Mouse (Mus musculus): ENCODE results near the gene Txndc12.

Txndc12 gene

DNA sequence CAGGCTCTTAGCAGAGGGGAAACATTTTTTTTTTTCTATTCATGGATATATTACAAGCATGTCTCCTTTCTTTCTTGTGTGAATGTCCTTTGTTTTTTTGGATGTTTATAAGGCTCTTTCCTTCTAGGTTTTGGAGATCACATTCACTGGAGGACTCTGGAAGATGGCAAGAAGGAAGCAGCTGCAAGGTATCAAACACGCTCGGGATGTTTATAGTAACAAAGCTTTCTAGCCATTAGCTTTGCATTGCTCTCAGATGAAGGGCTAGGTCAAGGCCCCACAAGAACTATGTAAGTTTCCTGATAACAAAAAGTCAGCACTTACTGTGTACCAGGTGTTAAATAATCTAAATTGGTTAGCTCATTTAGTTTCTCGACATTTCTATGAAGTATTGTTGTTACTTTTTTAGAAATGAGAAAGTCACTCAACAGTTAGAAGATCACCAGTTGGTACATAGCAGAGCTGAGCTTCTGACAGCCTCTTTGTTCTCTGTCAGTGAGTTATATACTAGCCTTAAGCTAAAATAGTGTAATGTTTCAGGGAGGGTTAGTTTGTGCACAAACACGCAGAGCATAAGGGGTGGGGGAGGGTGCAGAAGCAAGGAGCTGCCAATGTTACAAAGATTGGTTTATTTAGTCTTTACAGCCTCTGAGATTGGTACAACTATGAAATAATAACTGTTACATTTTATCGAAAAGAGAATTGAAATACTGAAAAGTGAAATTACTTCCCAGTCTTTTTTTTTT lies 11.6 kb downstream of the Txndc12 start:
- DNase-seq (ENCODE audit: low spot score), result no peak

DNA sequence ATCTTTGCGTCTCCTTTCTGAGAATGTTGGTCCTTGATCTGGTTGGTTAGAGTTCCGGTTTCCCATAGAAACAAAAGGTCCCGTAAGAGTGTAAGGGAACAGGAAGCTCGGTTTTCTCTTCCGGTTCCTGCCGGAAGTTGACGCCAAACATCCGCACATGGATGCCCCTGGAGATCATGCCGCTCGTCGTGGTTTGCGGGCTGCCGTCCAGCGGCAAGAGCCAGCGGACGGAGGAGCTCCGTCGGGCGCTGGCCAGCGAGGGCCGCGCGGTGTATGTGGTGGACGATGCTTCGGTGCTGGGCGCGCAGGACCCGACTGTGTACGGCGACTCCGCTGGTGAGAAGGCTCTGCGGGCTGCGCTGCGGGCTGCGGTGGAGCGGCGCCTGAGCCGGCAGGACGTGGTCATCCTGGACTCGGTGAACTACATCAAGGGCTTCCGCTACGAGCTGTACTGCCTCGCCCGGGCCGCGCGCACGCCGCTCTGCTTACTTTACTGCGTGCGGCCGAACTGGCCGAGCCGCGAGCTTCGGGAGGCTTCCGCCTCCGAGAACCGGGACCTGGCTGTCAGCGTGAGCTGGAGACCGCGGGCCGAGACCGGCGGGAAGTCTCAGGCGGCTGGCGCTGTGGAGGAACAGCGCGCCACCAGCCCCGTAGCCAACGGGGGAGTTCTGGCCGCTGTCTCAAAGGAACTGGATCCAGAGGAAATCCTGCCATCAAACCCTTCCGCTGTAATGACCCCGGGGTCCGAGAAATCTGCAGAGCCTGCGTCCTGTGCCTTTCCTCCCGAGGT lies 13.5 kb downstream of the Txndc12 start, which contains the start of gene Kti12:
Gene Kti12, plus strand, starts transcription at position 71 of the 790 bp plus-strand sequence.
- peak; percentile 82 for DNase-seq (ENCODE audit: low spot score)

DNA sequence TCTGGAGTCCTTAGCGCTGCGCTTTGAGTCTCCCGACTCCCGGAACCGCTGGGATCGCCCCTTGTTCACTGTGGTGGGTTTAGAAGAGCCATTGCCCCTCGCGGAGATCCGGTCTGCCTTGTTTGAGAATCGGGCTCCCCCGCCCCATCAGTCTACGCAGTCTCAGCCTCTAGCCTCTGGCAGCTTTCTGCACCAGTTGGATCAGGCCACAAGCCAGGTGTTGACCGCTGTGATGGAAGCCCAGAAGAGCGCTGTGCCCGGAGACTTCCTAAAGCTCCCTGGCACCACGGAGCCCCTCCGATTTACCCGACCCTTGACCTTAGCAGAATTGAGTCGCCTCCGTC lies 14.1 kb downstream of the Txndc12 start, which contains the start of gene A730015C16Rik:
Gene A730015C16Rik, minus strand, starts transcription at position 115 of the 344 bp plus-strand sequence.
- no peak for DNase-seq (ENCODE audit: low spot score)

DNA sequence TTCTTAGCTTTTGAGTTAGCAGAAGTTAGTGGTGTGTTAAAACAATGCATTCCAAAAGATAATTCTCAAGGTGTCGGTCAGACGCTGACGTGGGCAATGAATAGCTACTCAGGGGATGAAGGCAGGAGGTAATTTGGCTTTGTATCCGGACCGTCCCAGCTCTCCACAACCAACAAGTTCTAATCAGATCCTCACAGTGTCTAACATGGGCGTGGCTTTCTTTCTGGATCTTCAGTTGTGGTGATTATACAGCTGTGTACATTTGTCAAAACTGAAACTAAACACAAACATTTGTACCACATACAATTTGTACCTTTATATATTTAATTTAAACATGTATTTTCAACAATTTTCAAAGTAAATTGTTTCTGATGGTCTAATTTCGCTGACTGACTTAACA lies 32.4 kb downstream of the Txndc12 start:
- DNase-seq (ENCODE audit: low spot score), result no peak

DNA sequence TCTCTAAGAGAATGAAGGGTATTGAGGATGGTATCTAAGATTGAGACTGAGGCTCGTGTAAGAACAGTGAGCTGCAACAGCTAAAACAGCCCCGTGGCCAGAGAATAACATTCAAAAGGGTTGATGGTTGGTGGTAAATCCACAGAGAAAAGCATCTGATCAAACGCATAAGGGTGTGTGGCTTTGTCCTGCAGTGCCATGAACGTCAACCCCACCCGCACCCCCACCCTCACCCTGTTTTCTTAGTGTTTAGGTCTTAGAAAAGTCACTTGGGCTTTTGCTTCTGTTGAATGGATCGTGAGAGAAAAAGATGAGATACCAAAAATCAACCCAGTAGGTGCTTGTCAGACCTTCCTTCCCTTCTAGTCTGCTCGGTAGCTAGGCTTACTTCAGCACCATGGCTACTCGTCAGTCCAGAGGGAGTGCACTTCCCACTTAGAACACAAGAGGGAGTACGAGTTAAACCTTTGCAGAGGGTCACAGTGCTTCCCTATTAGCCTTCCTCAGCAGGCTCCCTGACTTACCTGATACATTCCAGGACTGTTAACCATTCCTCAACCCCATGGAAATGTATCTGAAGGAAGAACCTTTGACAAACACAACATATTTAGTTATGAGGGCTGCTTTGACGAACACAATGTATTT lies 35.5 kb downstream of the Txndc12 start:
- peak; percentile 58 for DNase-seq (ENCODE audit: low spot score)

DNA sequence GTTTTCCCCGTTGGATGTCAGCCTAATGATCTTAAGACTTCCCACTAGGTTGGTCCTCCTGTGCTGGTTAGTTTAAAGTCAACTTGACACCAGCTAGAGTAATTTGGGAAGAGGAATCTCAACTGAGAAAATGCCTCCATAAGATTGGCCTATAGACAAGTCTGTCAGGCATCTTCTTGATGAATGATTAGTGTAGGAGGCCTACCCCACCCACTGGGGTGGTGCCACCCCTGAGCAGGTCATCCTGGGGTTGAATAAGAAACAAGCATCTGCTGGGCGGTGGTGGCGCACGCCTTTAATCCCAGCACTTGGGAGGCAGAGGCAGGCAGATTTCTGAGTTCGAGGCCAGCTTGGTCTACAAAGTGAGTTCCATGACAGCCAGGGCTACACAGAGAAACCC lies 39.3 kb downstream of the Txndc12 start:
- DNase-seq (ENCODE audit: low spot score), result no peak

DNA sequence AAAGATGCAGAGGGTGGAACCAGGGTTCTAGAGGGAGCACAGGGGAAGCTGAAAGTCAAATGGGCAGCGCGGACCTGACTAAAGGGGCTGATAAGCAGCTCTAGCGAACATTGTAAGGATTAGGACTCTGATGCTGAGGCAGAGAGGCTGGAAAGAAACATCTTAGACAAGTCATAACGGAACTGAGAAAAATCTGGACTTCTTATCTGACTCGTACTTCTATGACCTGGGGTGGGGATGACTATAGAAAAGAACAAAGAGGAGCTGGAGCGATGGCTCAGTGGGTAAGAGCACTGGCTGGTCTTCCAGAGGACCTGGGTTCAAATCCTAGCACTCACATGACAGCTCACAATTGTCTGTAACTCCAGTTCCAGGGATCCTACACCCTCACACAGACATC lies 43.5 kb downstream of the Txndc12 start:
- DNase-seq (ENCODE audit: low spot score), result no peak

DNA sequence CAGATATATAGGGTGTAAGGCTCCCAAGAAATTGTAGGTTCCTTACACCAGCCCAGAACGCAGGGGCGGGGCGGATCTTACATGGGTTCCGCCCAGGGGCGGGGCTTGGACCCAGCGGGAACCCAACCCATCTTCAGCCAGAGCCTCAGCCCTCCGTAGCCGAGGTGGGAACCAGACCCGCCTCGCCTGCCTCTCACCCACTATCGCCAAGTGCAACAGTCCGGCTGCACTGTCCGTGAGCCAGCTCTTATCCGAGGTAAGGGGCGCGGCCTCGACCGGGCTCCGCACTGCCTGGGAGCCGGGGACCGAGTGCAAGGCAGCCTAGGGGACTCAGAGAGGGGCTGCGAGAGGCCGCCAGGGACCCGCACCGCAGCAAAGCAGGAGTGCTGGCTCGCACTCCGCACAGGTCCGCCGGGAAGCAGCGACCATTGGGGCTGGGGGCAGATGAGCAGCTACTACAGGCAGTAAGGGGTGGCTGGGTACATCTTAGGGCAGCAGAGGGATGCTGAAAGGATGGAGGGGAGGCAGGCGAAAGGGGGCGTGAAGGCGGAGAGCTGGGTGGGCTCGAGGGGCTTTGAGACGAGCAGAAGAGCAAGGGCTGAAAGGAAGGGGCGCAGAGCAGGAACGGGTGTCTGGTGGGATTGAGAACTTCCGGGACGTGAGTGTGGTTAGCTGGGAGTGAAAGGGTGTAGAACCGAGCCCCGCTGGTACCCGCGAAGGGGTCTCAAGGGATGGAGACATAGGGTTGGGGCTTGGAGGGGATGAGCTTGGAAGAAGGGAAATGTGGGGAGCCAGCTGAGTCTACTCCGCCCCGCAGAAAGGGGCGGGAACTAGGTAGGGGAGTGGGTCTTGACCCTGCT lies 44.8 kb downstream of the Txndc12 start, which contains the start of gene Rab3b:
Gene Rab3b, plus strand, starts transcription at position 101 of the 860 bp plus-strand sequence.
- DNase-seq (ENCODE audit: low spot score), result peak; percentile 30

DNA sequence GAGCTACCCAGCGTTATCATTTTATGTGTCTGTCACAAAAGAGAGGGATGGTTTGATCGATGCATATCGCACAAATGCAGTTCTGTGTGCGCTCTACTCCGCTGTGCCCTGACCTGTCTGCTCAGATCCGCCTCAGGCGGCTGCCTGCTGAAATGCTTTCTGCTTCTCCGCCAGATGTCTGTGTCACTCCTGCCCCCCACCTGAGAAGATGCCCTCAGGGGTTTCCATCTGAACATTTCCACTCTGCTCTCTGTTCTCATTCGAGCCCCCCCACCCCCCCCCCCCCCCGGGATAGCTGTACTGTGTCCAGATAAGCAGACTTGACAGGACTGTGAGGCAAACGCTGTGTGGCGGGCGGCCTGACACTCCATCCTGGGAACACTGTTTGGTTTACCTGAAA lies 49.4 kb downstream of the Txndc12 start:
- no peak for DNase-seq (ENCODE audit: low spot score)

DNA sequence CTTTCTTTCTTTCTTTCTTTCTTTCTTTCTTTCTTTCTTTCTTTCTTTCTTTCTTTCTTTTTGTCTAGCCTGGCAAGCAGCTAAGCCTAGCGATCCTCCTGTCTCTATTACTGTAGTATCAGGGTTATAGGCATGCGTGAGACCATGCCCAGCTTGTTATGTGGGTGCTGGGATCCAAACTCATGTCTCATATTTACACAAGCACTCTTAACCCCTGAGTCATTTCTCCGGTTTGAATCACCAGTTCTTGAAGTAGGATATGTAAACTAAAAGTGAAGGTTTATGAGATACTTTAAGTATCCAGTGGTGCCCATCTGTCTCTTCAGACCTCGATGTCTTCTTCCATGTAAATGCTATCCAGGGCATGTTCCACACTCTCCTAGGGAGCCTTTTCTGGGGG lies 53.1 kb downstream of the Txndc12 start:
- DNase-seq (ENCODE audit: low spot score), result no peak

DNA sequence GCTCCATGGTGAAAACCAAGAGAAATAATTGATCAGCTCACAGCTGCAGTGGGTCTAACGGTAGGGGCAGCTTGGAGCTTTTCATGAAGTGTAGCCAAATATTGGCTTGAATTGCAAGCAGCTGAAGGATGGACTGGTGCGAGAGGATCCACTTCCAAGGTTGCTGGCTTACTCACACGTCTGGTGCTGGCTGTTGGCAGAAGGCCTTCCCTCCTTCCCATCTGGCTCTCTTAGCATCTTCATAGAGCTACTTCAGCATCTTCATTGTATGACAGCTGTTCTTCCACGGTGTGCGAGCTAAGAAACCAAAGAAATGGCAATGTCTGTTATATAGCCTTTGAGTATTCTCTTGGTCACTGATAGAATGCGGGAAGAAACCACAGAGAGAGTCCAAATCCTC lies 56.5 kb downstream of the Txndc12 start:
- DNase-seq (ENCODE audit: low spot score), result no peak

DNA sequence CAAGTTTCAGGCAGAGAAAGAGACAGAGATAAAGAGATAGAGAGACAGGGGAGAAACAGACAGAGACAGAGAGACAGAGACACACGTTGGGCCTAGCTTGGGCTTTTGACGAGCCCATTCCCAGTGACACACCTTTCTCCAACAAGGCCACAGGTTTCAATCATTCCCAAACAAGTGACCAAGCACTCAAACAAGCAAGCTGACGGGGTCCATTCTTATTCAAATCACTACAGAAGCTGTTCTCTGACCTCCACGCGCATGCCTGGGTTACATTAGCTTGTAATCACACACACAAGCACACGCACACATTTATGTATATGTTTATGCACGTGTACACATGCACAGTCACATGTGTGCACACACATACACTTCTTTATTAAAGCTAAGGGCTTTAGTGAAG lies 66.0 kb downstream of the Txndc12 start:
- no peak for DNase-seq (ENCODE audit: low spot score)

DNA sequence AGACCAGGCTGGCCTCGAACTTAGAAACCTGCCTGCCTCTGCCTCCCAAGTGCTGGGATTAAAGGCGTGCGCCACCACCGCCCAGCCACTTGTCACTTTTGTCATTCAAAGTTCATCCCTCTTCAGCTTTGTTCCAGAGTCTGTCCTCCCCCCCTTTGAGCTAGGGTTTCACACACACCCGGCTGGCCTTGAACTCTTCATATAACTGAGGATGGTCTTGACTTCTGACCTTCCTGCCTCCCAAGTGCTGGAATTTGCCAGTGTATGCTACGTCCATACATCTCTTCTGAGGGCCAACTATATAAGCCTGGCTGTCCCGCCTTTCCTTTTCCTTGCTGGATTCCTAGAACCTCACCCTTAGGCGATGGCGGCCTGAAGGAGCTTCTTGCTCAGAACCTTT lies 68.5 kb downstream of the Txndc12 start:
- DNase-seq (ENCODE audit: low spot score), result no peak

DNA sequence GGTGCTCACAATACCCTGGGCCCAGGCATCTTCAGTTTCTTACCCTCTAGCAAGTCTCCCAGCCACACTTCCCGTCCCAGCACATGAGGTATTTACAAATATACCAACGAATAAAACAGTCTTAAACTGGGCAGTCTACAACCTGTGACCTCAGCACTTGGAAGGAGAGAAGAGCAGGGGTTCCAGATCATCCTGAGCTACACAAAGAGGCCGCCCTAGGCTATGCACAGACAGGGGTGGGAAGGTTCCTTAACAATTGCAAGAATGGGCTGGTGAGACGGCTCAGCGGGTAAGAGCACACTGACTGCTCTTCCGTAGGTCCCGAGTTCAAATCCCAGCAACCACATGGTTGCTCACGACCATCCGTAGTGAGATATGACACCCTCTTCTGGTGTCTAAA lies 68.9 kb downstream of the Txndc12 start:
- no peak for DNase-seq (ENCODE audit: low spot score)

DNA sequence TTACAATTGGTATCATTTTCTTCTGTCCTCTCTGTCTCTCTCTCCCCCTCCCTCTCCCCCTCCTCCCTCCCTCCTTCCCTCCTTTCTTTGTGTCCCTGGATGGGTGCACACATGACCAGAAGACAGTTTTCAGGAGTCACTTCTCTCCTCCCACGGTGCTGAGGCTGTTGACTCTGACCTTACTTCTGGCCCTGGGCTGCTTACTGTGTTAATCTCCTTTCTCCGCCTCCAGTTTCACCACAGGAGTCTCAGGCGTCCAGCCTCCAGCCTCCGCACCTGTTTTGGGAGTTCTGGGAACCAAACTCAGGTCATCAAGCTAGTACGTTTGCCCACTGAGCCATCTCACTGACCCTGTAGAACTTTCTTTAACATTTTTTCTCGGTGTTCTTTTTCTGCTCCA lies 69.7 kb downstream of the Txndc12 start:
- no peak for DNase-seq (ENCODE audit: low spot score)

DNA sequence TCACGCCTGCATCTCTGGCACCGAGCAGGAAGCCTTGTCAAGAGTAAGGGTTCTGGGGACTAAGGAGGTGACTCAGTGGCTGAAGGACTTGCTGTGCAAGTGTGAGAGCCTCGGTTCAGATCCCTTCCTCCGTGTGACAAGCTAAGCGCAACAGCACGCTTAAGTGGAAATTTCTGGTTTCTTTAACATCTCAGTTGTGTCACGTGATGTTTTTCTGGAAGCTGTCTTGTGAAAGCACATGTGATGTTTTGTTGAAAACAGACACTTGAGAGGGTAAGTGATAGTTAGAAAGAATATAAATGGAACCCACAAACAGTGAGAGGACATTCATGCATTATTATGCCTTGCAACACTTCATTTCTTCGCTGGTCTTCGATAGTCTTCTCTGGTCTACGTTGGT lies 70.4 kb downstream of the Txndc12 start:
- no peak for DNase-seq (ENCODE audit: low spot score)

DNA sequence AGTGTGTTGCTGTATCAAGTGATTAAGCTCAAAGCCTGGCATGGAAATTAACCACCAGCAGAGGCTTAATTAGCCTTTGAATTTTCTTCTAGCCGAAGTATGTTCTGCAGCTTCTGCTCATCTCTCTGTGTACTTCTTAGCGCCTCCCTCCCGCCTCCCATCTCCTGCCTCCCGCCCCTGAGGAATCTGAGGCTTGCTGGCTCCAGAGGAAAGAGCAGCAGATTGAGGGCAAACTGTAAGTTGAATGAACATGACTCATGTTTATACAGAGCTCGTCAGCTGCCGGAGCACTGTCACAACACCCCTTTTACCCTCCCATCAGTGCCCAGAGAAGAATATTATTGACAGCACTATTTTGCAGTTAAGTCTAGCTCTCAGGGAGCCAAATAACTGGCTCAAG lies 71.5 kb downstream of the Txndc12 start:
- DNase-seq (ENCODE audit: low spot score), result no peak

DNA sequence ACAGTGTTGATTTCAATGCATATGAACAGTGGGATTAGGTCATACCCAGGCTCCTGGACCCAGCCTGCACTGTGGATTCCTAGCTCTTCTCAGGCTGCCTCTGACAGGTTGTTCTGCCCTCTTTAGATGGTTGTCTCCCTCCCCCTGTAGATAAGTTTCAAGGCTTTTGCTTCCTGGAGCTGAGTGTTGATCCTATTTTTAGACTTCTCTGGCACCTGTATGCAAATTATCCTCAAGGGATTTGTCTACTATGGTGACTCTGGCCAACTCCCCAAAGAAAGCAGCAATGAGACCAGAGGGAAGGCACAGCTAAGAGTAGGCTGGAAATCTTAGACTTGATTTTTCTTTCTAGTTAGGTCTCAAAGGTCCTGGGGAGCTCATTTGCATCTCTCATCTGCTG lies 73.1 kb downstream of the Txndc12 start:
- no peak for DNase-seq (ENCODE audit: low spot score)

DNA sequence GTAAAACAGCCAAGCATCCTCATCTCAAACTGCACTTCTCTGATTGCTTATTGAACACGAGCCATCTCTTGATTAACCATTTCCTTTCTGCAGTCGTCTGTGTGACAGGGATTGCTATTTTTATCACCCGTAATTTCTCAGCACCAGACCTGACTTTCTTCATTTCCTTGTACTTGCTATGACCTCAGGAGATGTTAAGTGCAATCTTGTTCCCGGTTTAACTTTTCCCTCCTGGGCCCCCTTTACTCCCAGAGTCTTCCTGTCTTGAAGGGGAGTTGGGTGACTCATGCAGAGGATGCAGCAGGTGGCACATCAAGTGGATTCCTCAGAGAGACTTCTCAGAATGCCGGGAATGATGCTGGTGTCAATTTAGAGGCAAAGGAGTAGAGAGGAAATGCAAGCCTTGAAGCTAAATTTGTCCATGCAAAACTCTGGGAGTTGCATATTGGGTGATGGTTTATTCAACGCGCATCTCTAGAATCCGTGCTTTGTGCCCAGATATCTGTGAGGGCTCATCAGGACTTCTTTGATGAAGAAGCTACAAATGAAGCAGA lies 75.5 kb downstream of the Txndc12 start:
- no peak for DNase-seq (ENCODE audit: low spot score)
